Mouse (Mus musculus): ENCODE data around the gene Parp6. TPM values are rescaled to one million over a fixed set of nuclear protein-coding genes. Genes with fewer than 3 reads are reported as not detected.

The Parp6 gene
- polyA plus RNA-seq, 2 experiments, result 1.9 to 5.2 TPM

DNA sequence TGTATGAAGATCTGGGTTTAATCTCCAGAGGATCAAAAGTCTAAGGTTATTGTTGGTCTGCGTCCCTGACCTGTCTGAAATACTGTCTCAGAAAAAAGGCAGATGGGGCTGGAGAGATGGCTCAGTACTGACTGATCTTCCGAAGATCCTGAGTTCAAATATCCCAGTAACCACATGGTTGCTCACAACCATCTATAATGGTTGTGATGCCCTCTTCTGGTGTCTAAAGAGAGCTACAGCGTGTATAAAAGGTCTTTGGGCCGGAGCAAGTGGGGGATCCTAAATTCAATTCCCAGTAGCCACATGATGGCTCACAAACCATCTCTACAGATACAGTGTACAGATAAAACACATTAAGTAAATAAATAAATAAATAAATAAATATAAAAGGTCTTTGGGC is 52.1 kb downstream of the Parp6 start:
- Histone ChIP-seq H3K27me3 (ENCODE audit: control insufficient read depth, insufficient read depth, low read length) (peaks cover 7% of the 10 kb centered on the region), H3K4me3 (ENCODE audit: insufficient read depth in 1 of 2, low read depth in 2 of 2, low read length in 2 of 2) (no peak overlapping the region), H3K36me3 (replicated peaks; ENCODE audit: control insufficient read depth, insufficient read depth, low read depth) (no peaks in the 10 kb centered on the region; the same call in 1 of the 2 replicates), H3K4me1 (replicated peaks; ENCODE audit: control insufficient read depth in 2 of 2, insufficient read depth in 2 of 2, low read length in 1 of 2) (peaks cover 2 to 17% of the 10 kb centered on the region in 2 experiments; a peak in 3 of 4 replicates), H3K4me2 (ENCODE audit: low read depth) (no peak overlapping the region), H3K9ac (replicated peaks) (no peak overlapping the region), H3K27ac (no peak overlapping the region), H3K9me3 (ENCODE audit: control insufficient read depth, low read length) (no peaks in the 10 kb centered on the region)
- ATAC-seq (ENCODE audit: insufficient read depth) (no peak), DNase-seq (ENCODE audit: low read depth in 3 of 3, low spot score in 3 of 3) (no peak)
- no peak for TF ChIP-seq CTCF (IDR thresholded peaks at IDR 0.05; ENCODE audit: low read depth)
- no peak for TF ChIP-seq EP300 (IDR thresholded peaks at IDR 0.05; ENCODE audit: low read depth)
- WGBS (ENCODE audit: insufficient replicate concordance), result 67% methylated on average over 4 of the region's 4 CpGs

DNA sequence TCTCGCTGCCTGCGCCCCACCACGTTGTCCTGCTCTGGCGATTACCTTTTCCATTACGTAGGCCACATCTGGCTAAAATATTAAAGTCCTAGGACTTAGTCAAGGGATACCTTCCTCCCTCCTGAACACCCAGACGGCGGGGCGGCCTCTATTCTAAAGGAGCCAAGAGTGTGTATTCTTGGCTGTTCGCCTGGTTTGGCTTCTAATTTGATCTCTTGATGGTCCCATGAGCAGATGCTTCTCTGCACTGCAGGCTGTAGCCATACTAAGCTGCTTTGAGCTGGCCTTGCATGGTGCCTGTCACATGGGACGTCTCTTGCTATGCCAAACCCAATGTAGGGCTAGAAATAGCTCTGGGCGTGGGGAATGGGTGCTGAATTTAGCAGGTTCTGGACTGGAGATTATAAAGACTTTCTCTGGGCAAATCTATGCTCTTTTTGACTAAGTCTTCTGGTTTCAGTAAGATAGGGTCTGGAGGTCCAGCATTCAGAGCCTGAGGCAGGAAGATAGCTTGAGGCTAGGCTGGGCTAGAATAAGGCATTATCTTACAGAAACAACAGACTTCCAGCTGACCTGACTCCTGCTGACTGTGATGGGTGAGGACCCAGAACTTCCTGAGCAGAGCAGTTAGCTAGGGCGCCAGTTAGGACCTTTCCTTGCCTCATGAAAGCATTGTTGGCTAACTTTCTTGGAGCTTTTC is 55.3 kb downstream of the Parp6 start:
- DNase-seq (ENCODE audit: low read depth in 3 of 3, low spot score in 3 of 3) (peak; percentile 40 to 62 (median 60)), ATAC-seq (ENCODE audit: insufficient read depth) (peak; percentile 87)
- peaks cover 2 to 17% of the 10 kb centered on the region in 2 experiments; a peak in 3 of 4 replicates for H3K4me1 ChIP-seq (replicated peaks; ENCODE audit: control insufficient read depth in 2 of 2, insufficient read depth in 2 of 2, low read length in 1 of 2)
- WGBS (ENCODE audit: insufficient replicate concordance), result 61% methylated on average over 12 of the region's 12 CpGs
- H3K27ac ChIP-seq, result no peak overlapping the region
- H3K9ac ChIP-seq (replicated peaks), result no peak overlapping the region
- 0 out of 2 replicates have a peak overlapping the region, but pooled peaks have one; percentile 11 for H3K4me2 ChIP-seq (ENCODE audit: low read depth)
- no peaks in the 10 kb centered on the region for H3K9me3 ChIP-seq (ENCODE audit: control insufficient read depth, low read length)
- H3K4me3 ChIP-seq (ENCODE audit: insufficient read depth in 1 of 2, low read depth in 2 of 2, low read length in 2 of 2), result no peak overlapping the region
- H3K36me3 ChIP-seq (replicated peaks; ENCODE audit: control insufficient read depth, insufficient read depth, low read depth), result no peaks in the 10 kb centered on the region; the same call in 1 of the 2 replicates
- peak; percentile 74 for TF ChIP-seq EP300 (IDR thresholded peaks at IDR 0.05; ENCODE audit: low read depth)
- TF ChIP-seq CTCF (IDR thresholded peaks at IDR 0.05; ENCODE audit: low read depth), result no peak
- peaks cover 6% of the 10 kb centered on the region; the same call in 1 of the 2 replicates for H3K27me3 ChIP-seq (ENCODE audit: control insufficient read depth, insufficient read depth, low read length)

DNA sequence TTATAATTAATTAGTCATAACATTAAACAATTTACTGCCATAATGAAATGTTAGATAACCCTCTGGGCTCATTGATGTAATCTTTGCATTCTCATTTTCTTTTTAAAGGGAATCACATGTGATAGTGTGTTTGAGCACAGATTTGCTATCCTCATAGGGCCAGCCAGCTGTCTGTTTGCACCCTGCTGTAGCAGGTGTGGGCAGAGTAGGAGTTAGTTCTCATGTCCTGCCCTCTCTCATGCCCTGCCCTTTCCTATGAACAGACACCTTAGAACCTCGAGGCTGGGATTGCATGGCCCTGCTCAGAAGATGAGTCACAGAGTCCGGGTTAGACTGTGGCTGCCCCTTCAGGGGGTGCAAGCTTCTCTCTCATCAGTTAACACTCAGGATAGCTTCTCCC is 56.3 kb downstream of the Parp6 start:
- H3K36me3 ChIP-seq (replicated peaks; ENCODE audit: control insufficient read depth, insufficient read depth, low read depth), result no peaks in the 10 kb centered on the region; the same call in 1 of the 2 replicates
- H3K27me3 ChIP-seq (ENCODE audit: control insufficient read depth, insufficient read depth, low read length), result peaks cover 6% of the 10 kb centered on the region; the same call in 1 of the 2 replicates
- no peak for ATAC-seq (ENCODE audit: insufficient read depth)

GRCm38 (mm10) chr9:59675598-59675997 is 58.5 kb downstream of the Parp6 start:
- DNase-seq (ENCODE audit: low read depth in 3 of 3, low spot score in 3 of 3) (no peak), ATAC-seq (ENCODE audit: insufficient read depth) (no peak)
- TF ChIP-seq CTCF (IDR thresholded peaks at IDR 0.05; ENCODE audit: low read depth), result 0 out of 2 replicates have a peak, but pooled peaks have one; percentile 3
- no peak for TF ChIP-seq EP300 (IDR thresholded peaks at IDR 0.05; ENCODE audit: low read depth)
- Histone ChIP-seq H3K4me2 (ENCODE audit: low read depth) (no peak overlapping the region), H3K4me1 (replicated peaks; ENCODE audit: control insufficient read depth in 2 of 2, insufficient read depth in 2 of 2, low read length in 1 of 2) (peaks cover 2 to 17% of the 10 kb centered on the region in 2 experiments; a peak in 3 of 4 replicates), H3K27ac (no peak overlapping the region), H3K9me3 (ENCODE audit: control insufficient read depth, low read length) (no peaks in the 10 kb centered on the region), H3K4me3 (ENCODE audit: insufficient read depth in 1 of 2, low read depth in 2 of 2, low read length in 2 of 2) (no peak overlapping the region), H3K9ac (replicated peaks) (no peak overlapping the region), H3K36me3 (replicated peaks; ENCODE audit: control insufficient read depth, insufficient read depth, low read depth) (no peaks in the 10 kb centered on the region; the same call in 1 of the 2 replicates), H3K27me3 (ENCODE audit: control insufficient read depth, insufficient read depth, low read length) (peaks cover 10% of the 10 kb centered on the region)
- WGBS (ENCODE audit: insufficient replicate concordance), result 80% methylated on average over 14 of the region's 14 CpGs

More for the DNA sequence above, 56.3 kb downstream of the Parp6 start:
- 48% methylated on average over 2 of the region's 2 CpGs for WGBS (ENCODE audit: insufficient replicate concordance)
- Histone ChIP-seq H3K4me1 (replicated peaks; ENCODE audit: control insufficient read depth in 2 of 2, insufficient read depth in 2 of 2, low read length in 1 of 2) (peaks cover 2 to 17% of the 10 kb centered on the region in 2 experiments; a peak in 3 of 4 replicates), H3K9ac (replicated peaks) (no peak overlapping the region), H3K27ac (no peak overlapping the region), H3K4me3 (ENCODE audit: insufficient read depth in 1 of 2, low read depth in 2 of 2, low read length in 2 of 2) (no peak overlapping the region), H3K4me2 (ENCODE audit: low read depth) (no peak overlapping the region), H3K9me3 (ENCODE audit: control insufficient read depth, low read length) (no peaks in the 10 kb centered on the region)
- no peak for DNase-seq (ENCODE audit: low read depth in 3 of 3, low spot score in 3 of 3)
- TF ChIP-seq CTCF (IDR thresholded peaks at IDR 0.05; ENCODE audit: low read depth), result no peak
- TF ChIP-seq EP300 (IDR thresholded peaks at IDR 0.05; ENCODE audit: low read depth), result no peak

- Histone ChIP-seq H3K36me3 (replicated peaks; ENCODE audit: control insufficient read depth, insufficient read depth, low read depth) (no peaks in the 10 kb centered on the region; the same call in 1 of the 2 replicates), H3K27ac (no peak overlapping the region), H3K4me3 (ENCODE audit: insufficient read depth in 1 of 2, low read depth in 2 of 2, low read length in 2 of 2) (no peak overlapping the region), H3K9ac (replicated peaks) (no peak overlapping the region), H3K27me3 (ENCODE audit: control insufficient read depth, insufficient read depth, low read length) (peaks cover 25% of the 10 kb centered on the region), H3K4me2 (ENCODE audit: low read depth) (no peak overlapping the region), H3K9me3 (ENCODE audit: control insufficient read depth, low read length) (no peaks in the 10 kb centered on the region), H3K4me1 (replicated peaks; ENCODE audit: control insufficient read depth in 2 of 2, insufficient read depth in 2 of 2, low read length in 1 of 2) (0 out of 4 replicates have a peak, but pooled peaks cover 0 to 3% of the 10 kb centered on the region in 2 experiments)
- WGBS (ENCODE audit: insufficient replicate concordance), result 17% methylated on average over 1 of the region's 1 CpGs
- TF ChIP-seq EP300 (IDR thresholded peaks at IDR 0.05; ENCODE audit: low read depth), result no peak
- TF ChIP-seq CTCF (IDR thresholded peaks at IDR 0.05; ENCODE audit: low read depth), result peak; percentile 82
- DNase-seq (ENCODE audit: low read depth in 3 of 3, low spot score in 3 of 3) (peak in 1 of 3 experiments; percentile 20), ATAC-seq (ENCODE audit: insufficient read depth) (no peak)
These were observed 61.2 kb downstream of the Parp6 start for GRCm38 (mm10) chr9:59678313-59678712.
